Mouse (Mus musculus) left cerebral cortex, postnatal 4 days (tissue): ENCODE data around the gene Wdr26. TPM values are rescaled to one million over a fixed set of nuclear protein-coding genes. Genes with fewer than 3 reads are reported as not detected.

Source experiments
- total RNA-seq, 2 experiments: library from RNA; stranded (reverse); gene quantifications; 2 replicates each; pipeline ENCODE4 v1.2.3; 2021

The Wdr26 gene
- total RNA-seq, 2 experiments from 2014 or later: 125 to 128 TPM

Other genes starting within 250 kb of the Wdr26 start
- gene Ephx1, start 191.1 kb downstream of the Wdr26 start, total RNA-seq: 1 to 10 TPM; 9.0 to 9.9 TPM
- gene 9130409I23Rik, start 160.8 kb downstream of the Wdr26 start, total RNA-seq: not detected
- gene Nvl, start 67.8 kb downstream of the Wdr26 start, total RNA-seq: 10 to 100 TPM; 41.0 to 41.1 TPM
- gene Cnih4, start 67.3 kb downstream of the Wdr26 start, total RNA-seq: 10 to 100 TPM; 22.7 to 23.1 TPM
- 10 to 100 TPM; 51.7 to 55.9 TPM for gene Cnih3, start 140.6 kb upstream of the Wdr26 start, total RNA-seq